Mouse (Mus musculus) G1E (cell line): ENCODE measurements around the gene Alx3.

Experiments
- CTCF ChIP-seq: IDR thresholded peaks from 2 replicates; pipeline ENCODE4 v1.5.1; 2012; ENCODE audit warnings: low read depth, low read length, inconsistent platforms, mixed read lengths
- GATA1 ChIP-seq: IDR thresholded peaks from 2 replicates; pipeline ENCODE4 v1.6.1; 2012; ENCODE audit warnings: borderline replicate concordance, low read length, inconsistent platforms, mixed read lengths
- POLR2AphosphoS5 ChIP-seq: IDR thresholded peaks from 2 replicates; pipeline ENCODE4 v1.6.1; 2012; ENCODE audit warnings: low read depth, low read length, inconsistent platforms; ENCODE audit not compliant: insufficient replicate concordance

DNA sequence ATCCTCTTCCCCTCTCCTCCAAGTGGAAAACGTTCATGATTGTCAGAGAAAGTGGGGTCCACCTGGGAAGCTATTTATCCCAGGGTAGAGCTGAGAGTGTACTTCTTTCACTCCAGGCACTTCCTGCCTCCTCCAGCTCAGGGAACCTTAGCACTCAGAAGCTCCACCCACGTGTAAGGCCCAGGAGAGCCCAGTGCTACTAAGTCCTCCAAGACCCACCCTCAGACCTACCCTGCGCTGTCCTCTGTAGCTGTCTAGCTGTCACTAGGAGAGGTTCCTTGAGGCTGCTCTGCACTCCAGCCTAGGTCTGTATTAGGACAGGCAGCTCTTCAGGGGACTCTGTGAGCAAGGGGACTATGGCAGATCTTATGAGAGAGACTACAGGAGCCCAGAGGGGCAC is 36.1 kb upstream of the Alx3 start:
- TF ChIP-seq CTCF (no peak), POLR2AphosphoS5 (no peak), GATA1 (no peak)
